Mouse (Mus musculus) stomach, embryonic 14.5 days (tissue): Measurements from ENCODE around the gene Ube2a. TPM values are rescaled to one million over a fixed set of nuclear protein-coding genes. Genes with fewer than 3 reads are reported as not detected.

Experiments
- ATAC-seq: fragments of 200-750 bp; cut with Nextera tagmentation; 2 replicates; pipeline ENCODE4 v1.8.0; 2017; ENCODE audit warnings: low read depth, moderate TSS enrichment; ENCODE audit not compliant: insufficient number of reproducible peaks, insufficient read depth, low FRiP score
- H3K27ac ChIP-seq: fragments of 300-500 bp; sonication (generic); 2 replicates; pipeline ENCODE4 v1.5.1; 2014; ENCODE audit warnings: mild to moderate bottlenecking, low read length, moderate library complexity, mixed read lengths
- H3K27me3 ChIP-seq: fragments of 300-500 bp; sonication (generic); 2 replicates; pipeline ENCODE4 v1.6.1; 2014; ENCODE audit warnings: low read length, control low read depth, mixed read lengths; ENCODE audit not compliant: control insufficient read depth, insufficient read depth
- H3K36me3 ChIP-seq: fragments of 300-500 bp; sonication (generic); 2 replicates; pipeline ENCODE4 v1.6.1; 2014; ENCODE audit warnings: mild to moderate bottlenecking, control low read depth, low read length, moderate library complexity, mixed read lengths; ENCODE audit not compliant: control insufficient read depth, insufficient read depth
- H3K4me1 ChIP-seq: fragments of 300-500 bp; sonication (generic); 2 replicates; pipeline ENCODE4 v1.6.1; 2014; ENCODE audit warnings: low read length, control low read depth, mixed read lengths; ENCODE audit not compliant: control insufficient read depth, insufficient read depth
- H3K4me2 ChIP-seq: fragments of 300-500 bp; sonication (generic); replicated peaks from 2 replicates; pipeline ENCODE4 v1.6.1; 2014; ENCODE audit warnings: low read depth, low read length, control low read depth
- H3K4me3 ChIP-seq: fragments of 300-500 bp; sonication (generic); 2 replicates; pipeline ENCODE4 v1.5.1; 2014; ENCODE audit warnings: low read depth, low read length, control low read depth
- H3K9ac ChIP-seq: fragments of 300-500 bp; sonication (generic); replicated peaks from 2 replicates; pipeline ENCODE4 v1.6.1; 2014; ENCODE audit warnings: low read depth, mild to moderate bottlenecking, control low read depth, low read length, moderate library complexity, mixed read lengths
- H3K9me3 ChIP-seq: fragments of 300-500 bp; sonication (generic); 2 replicates; pipeline ENCODE4 v1.6.1; 2016; ENCODE audit warnings: low read depth, low read length, control low read depth; ENCODE audit not compliant: control insufficient read depth
- WGBS: fragments of 180-500 bp; shearing (Covaris S2); extraction: QIAGEN DNeasy Blood & Tissue Kit; methylation state at CpG from one replicate; pipeline ENCODE4 v1.1.7; 2014; 5-methylcytosine and 5-hydroxymethylcytosine counted together
- polyA plus RNA-seq: library from polyadenylated mRNA; unstranded; fragments of >200 nt; fragmentation: Nextera tagmentation; extraction: Ambion mirVana; gene quantifications from 2 replicates; pipeline ENCODE4 v1.2.1, GENCODE M21; 2014

The Ube2a gene
- polyA plus RNA-seq, 1 experiment from 2014 or later = 113 TPM

DNA sequence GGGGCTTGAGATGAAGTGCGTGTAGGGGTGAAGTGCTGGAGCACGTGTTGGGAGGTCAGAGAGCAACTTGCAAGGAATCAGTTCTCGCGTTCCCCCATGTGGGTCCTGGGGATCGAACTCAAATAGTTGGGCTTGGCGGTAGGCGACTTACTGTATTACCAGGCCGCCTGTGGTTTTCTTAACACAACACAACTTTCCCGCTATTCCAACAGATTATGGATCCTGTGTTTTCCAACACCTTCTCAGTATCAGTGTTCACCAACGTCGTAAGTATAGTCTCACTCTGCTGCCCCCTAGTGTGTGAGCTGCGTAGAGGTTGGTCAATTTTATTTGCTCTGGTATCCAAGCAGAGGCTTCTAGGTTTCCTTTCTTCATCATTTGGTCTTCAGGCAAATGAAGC is 37.6 kb downstream of the Ube2a start:
- 46% methylated on average over 12 of the region's 12 CpGs for WGBS
- ATAC-seq = no peak
- no peak overlapping the region for H3K27ac ChIP-seq
- H3K36me3 ChIP-seq = no peaks in the 10 kb centered on the region
- H3K4me2 ChIP-seq = no peak overlapping the region
- H3K27me3 ChIP-seq = no peaks in the 10 kb centered on the region
- H3K4me3 ChIP-seq = no peak overlapping the region
- no peaks in the 10 kb centered on the region for H3K9me3 ChIP-seq
- no peak overlapping the region for H3K9ac ChIP-seq
- no peaks in the 10 kb centered on the region for H3K4me1 ChIP-seq

DNA sequence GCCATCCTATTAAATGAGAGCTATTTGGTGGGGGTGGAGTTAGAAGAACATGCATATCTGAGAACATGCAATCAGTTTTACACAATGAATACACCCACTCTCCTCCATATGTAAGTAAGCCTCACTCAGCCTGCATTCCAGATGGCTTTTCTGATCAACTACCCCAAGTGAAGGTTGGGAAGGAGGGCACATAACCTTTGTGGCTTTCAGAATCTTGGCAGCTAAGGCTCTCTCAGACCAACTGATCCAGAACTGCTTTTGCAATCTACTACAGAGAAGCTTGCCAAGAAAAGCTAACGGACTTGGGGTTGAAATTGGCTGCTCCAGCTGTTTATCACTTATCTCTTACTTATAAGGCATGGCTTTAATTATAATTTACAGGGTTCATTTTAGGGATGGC is 44.0 kb downstream of the Ube2a start:
- 78% methylated on average over 1 of the region's 1 CpGs for WGBS
- H3K27ac ChIP-seq = no peak overlapping the region
- no peak for ATAC-seq

DNA sequence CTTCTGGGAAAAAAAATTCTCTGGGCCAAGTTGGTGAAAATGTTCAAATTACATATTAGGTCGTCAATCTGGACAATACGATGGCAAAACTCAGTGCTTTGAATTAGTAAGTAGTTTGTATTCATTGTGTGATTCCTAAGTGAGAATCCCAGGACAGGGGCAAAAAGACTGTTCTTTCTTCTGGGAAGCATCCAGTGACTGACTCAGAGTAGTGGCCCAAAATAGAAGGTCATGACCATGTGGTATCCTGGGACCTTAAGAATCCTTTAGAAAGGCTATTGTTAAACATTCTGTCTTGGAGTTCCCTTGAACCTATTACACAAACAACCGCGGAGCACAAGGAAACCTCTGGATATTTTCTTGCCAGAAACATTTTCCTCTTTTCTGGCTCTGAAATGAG is 47.6 kb downstream of the Ube2a start:
- 86% methylated on average over 4 of the region's 4 CpGs for WGBS
- H3K27ac ChIP-seq = no peak overlapping the region
- no peak overlapping the region for H3K9ac ChIP-seq
- H3K36me3 ChIP-seq = no peaks in the 10 kb centered on the region
- H3K4me3 ChIP-seq = no peak overlapping the region
- no peak for ATAC-seq
- H3K9me3 ChIP-seq = no peaks in the 10 kb centered on the region
- H3K4me2 ChIP-seq = no peak overlapping the region
- H3K27me3 ChIP-seq = no peaks in the 10 kb centered on the region
- H3K4me1 ChIP-seq = no peaks in the 10 kb centered on the region

More for the DNA sequence above, 44.0 kb downstream of the Ube2a start:
- H3K9ac ChIP-seq = no peak overlapping the region
- H3K4me3 ChIP-seq = no peak overlapping the region
- no peak overlapping the region for H3K4me2 ChIP-seq
- no peaks in the 10 kb centered on the region for H3K27me3 ChIP-seq
- no peaks in the 10 kb centered on the region for H3K9me3 ChIP-seq
- no peaks in the 10 kb centered on the region for H3K4me1 ChIP-seq
- no peaks in the 10 kb centered on the region for H3K36me3 ChIP-seq

DNA sequence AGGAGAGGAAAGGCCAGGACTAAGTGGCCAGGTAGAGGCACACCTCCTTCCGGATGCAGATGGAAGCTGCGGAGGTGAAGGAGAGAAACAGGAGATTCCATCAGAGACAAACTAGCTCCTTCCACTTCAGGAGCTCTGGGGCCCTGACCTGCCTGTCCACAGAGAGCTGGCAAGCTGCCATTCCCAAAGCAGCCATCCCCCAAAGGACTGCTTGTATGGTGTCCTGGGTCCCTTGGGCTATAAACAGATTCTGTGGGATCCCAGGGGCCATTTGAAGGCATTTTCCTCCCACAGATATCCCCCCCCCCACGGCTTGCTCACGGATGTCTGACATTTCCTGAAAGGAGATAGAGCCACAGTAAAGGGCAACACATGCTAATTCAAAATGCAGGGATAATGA is 55.1 kb downstream of the Ube2a start:
- Histone ChIP-seq H3K4me3 (no peak overlapping the region), H3K27ac (no peak overlapping the region), H3K27me3 (no peaks in the 10 kb centered on the region), H3K9ac (no peak overlapping the region), H3K4me1 (no peaks in the 10 kb centered on the region), H3K9me3 (no peaks in the 10 kb centered on the region), H3K36me3 (no peaks in the 10 kb centered on the region), H3K4me2 (no peak overlapping the region)
- 81% methylated on average over 4 of the region's 4 CpGs for WGBS
- no peak for ATAC-seq

DNA sequence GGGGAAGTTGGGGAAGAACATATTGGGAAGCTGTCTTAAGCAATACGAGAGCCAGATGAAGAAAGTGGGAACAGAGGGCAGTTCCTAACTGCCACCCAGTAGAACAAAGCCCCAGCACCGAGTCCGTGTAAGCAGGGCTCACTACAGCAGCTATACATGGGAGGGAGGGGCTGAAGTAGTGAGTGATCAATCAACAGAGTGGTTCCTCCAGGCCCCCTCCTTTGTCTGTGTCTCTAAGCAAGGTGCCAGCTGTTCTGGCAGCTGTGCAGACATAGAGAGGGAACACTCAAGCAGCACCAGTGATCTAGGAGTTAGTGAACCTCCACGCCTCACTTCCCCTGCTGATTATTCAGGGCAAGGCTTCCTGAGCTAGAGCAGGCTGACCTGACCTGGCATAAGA is 56.0 kb downstream of the Ube2a start:
- ATAC-seq = no peak
- Histone ChIP-seq H3K4me3 (no peak overlapping the region), H3K27ac (no peak overlapping the region), H3K9ac (no peak overlapping the region), H3K4me2 (no peak overlapping the region), H3K27me3 (no peaks in the 10 kb centered on the region), H3K36me3 (no peaks in the 10 kb centered on the region), H3K4me1 (no peaks in the 10 kb centered on the region), H3K9me3 (no peaks in the 10 kb centered on the region)
- WGBS = 66% methylated on average over 4 of the region's 4 CpGs

DNA sequence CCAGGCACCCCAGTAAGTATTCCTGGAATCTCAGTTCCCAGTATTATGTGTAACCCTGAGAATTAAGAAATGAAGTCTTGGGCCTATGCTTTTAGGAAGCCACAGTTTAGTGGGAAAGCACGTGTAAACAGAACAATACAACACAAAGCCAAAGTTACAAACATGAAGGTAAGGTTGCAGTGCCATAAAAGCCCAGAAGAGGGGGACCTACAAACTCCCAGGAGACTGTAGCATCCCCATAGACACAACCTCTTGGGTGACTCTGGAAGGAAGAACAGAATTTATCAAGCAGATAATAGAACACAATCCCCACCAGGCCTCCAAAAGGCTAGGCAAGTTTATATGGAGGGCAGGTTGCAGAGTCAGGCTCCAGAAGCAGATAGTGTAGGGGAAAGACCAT is 56.9 kb downstream of the Ube2a start:
- ATAC-seq = no peak
- no peak overlapping the region for H3K4me2 ChIP-seq
- 54% methylated on average over 1 of the region's 1 CpGs for WGBS
- H3K36me3 ChIP-seq = no peaks in the 10 kb centered on the region
- H3K9ac ChIP-seq = no peak overlapping the region
- no peak overlapping the region for H3K4me3 ChIP-seq
- no peak overlapping the region for H3K27ac ChIP-seq
- no peaks in the 10 kb centered on the region for H3K4me1 ChIP-seq
- no peaks in the 10 kb centered on the region for H3K27me3 ChIP-seq
- no peaks in the 10 kb centered on the region for H3K9me3 ChIP-seq

Other genes with a start within 250 kb of the Ube2a start
- 2.3 and 2.4 TPM in 2 replicates for gene Akap17b, start 228.5 kb upstream of the Ube2a start, polyA plus RNA-seq
- gene Slc25a43, start 130.2 kb upstream of the Ube2a start, polyA plus RNA-seq = 1.4 and 1.7 TPM in 2 replicates
- gene Slc25a5, start 78.2 kb upstream of the Ube2a start, polyA plus RNA-seq = 560 and 599 TPM in 2 replicates
- gene C330007P06Rik, start 211 bp downstream of the Ube2a start, polyA plus RNA-seq = 34.5 and 35.0 TPM in 2 replicates
- 2.6 and 2.9 TPM in 2 replicates for gene Nkrf, start 29.0 kb downstream of the Ube2a start, polyA plus RNA-seq
- 21.0 and 24.7 TPM in 2 replicates for gene Sept6, start 117.9 kb downstream of the Ube2a start, polyA plus RNA-seq
- 0.27 TPM in 1 of 2 replicates, not detected in the other for gene Sowahd, start 174.9 kb downstream of the Ube2a start, polyA plus RNA-seq
- gene Rpl39, start 211.5 kb downstream of the Ube2a start, polyA plus RNA-seq = 674 and 682 TPM in 2 replicates
- 25.4 and 26.3 TPM in 2 replicates for gene Upf3b, start 236.4 kb downstream of the Ube2a start, polyA plus RNA-seq